Mouse (Mus musculus): ENCODE measurements around the gene Zfand2b. TPM values are rescaled to one million over a fixed set of nuclear protein-coding genes. Genes with fewer than 3 reads are reported as not detected.
A peak's percentile ranks its signal among the peaks of the same experiment; 100 is the strongest.

Zfand2b gene
- total RNA-seq (2021), result 10 to 100 TPM; 15.6 to 17.5 TPM
- long read RNA-seq, experiment 1, transcript Zfand2b-204 (10 exons, 1,206 nt), result major isoform, 13 of 29 reads
- long read RNA-seq, experiment 1, partial matches to known transcripts, result 2 of 29 reads
- long read RNA-seq, experiment 1, other reads (novel, unspliced or antisense), result 12 of 29 reads
- long read RNA-seq, experiment 2, transcript Zfand2b-204 (10 exons, 1,206 nt), result major isoform, 17 of 28 reads
- long read RNA-seq, experiment 2, partial matches to known transcripts, result 0 of 28 reads
- long read RNA-seq, experiment 2, other reads (novel, unspliced or antisense), result 8 of 28 reads

DNA sequence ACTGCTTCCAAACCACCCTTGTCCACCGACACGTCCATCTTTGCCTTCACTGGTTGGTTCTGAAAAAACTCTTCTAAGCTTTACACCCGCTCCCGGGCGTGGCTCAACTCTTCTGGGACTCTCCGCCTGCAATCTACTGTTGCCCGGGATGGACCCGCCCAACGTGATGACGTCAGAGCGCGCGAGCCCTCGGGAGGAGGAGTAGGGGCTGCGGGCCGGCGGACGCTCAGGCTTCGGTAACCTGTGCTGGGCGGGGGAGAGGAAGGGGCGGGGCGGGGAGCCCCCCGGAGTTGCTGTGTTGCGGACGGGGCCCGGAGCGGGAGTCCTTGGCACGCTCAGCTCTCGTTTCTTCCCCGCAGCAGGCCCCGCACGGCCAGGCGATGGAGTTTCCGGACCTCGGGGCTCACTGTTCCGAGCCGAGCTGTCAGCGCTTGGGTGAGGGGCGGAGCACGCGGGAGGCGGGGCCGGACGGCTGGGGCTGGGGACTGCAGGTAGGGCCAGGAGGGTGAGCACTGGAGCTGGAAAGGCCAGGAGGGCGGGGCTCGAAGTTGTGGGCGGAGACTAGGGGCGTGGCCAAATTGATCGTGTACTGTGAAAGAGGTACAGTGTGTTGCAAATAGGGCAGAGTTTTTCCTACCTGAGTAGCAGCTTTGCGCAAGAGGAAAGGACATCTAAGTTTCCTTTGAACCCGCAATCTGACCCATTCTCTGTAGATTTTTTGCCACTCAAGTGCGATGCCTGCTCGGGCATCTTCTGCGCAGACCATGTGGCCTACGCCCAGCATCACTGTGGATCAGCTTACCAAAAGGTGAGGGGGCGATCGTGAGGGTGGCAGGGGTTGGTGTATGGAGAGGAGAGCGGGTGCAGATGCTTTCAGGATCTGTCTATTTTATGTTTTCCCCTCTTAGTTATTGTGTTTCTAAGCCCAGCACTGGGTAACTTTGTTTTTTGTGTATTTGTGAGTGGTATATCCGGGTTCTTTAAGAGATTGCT is at the start of gene Zfand2b:
TSS of gene Zfand2b (plus strand) at position 175 of the 993 bp plus-strand sequence.
- DNase-seq (ENCODE audit: low spot score in 2 of 2), result peak; percentile 88 to 96

DNA sequence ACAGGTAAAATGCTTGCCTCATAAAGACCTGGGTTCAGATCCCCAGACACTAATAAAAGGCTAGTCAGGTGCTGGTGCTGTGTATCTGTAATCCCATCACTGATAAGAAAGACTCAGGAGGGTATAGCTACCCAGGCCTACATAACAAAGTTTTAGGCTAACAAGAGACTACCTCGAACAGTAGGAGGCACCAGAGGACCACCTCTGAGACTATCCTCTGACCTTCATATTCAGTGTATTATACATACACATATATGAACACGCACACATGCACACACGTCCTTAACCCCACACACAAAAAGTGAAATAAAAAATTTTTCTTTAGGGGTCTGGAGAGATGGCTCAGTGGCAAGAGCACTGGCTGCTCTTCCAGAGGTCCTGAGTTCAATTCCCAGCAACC is 46.2 kb upstream of the Zfand2b start:
- no peak for DNase-seq (ENCODE audit: low spot score in 2 of 2)

DNA sequence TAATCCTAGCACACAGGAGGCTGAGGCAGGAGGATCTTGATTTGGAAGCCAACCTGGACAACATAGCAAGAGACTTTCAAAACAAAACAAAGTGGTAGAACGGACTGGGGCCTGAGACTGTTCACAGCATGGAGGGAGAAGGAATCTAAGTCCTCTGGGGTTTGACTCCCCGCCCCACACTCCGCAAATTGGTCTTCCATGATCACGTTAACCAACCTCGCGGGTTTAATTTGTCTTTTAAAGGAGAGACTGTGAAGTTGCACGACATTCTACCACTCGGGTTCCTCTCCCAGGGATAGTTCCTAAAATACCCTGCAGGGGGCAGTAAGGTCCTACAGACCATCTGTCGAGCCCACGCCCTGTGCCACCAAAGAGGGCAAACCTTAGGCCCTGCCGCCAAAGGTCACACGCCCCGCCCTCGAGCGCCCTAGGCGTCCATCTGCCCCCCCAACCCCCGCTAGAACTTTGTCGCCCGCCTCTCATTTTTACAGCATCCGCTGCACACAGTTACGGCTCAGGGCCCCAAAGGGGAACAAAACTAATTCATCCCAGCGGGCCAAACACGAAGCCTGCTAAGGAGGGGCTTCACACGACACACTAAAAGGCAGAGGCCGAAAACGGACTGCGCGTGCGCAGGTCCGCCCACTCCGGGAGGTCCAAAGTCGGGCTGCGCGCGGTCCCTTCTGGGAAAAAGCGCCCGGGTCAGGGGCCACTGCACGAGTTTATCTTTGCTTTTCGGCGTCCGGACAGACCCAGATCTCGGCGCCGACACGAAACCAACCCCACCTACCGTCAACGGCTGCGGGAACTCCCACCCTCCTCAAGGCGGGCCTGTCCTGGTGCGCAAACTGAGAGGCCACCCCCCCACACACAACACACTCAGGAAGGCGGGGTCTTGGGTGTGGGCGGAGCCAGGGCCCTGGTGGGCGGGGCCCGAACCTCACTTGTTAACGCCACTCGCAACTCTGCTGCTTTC is 43.8 kb upstream of the Zfand2b start, which contains the start of gene Nhej1:
TSS of gene Nhej1 (minus strand) at position 855 of the 976 bp plus-strand sequence.
- peak; percentile 90 to 96 for DNase-seq (ENCODE audit: low spot score in 2 of 2)

DNA sequence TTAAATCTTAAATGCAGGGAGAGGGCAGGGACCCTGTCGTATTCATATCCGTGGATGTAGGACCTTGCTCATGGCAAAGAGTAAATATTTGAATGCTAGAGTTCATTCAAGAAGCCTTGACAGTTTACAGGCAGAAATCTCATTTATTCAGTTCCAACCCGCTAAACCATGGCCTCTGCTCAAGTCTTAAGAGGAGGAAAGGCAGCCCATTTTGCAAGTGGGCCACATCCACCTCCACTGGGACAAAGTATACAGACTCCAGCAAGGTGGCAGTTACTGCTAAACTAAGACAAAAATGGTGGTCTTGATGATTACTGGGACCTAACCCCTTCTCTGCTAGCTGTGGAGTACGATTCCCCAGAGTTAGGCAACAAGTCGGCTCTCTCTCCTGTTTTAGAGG is 43.0 kb upstream of the Zfand2b start:
- no peak for DNase-seq (ENCODE audit: low spot score in 2 of 2)

GRCm38 (mm10) chr1:75128641-75129040 is 39.8 kb upstream of the Zfand2b start:
- no peak for DNase-seq (ENCODE audit: low spot score in 2 of 2)

DNA sequence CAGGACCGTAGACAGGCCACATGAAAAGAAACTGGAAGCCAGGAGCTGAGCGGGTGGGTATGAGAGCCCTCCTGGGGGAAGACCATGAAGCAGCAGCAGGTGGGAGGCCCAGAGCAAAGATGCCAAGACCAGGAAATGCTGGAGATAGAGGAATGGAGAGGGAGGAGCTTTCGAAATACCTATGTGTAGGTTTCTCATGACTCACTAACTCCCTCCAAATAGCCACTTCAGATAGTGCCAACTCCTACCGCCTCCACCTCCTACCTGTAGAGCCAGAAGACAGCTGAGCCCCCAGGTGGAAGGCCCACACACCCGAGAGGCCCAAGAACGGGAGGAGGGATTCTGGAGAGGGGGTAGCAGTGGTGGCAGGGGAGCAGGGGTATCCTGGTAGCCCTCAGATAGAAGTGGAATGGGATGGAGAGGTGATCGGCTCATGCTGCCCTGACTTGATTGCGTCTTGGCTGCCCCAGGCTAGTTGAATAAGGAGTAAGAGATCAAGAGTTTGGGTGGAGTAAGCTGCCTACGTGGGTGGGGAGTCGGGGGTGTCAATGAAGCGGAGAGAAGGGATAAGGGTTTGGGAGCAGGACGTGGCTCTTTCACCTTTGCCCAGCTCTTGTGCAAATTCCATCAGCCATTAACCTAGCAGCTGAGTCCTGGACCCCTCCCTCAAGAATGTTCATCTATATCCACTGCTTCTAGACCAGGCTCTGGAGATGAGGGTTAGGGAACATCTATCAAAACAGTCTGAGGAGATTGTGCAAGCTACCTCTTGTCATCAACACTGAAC is 34.8 kb upstream of the Zfand2b start, which contains the start of gene Slc23a3:
TSS of gene Slc23a3 (minus strand) at position 470 of the 787 bp plus-strand sequence.
- no peak for DNase-seq (ENCODE audit: low spot score in 2 of 2)

- DNase-seq (ENCODE audit: low spot score in 2 of 2), result no peak
Measured at GRCm38 (mm10) chr1:75136293-75136692, 32.2 kb upstream of the Zfand2b start.

DNA sequence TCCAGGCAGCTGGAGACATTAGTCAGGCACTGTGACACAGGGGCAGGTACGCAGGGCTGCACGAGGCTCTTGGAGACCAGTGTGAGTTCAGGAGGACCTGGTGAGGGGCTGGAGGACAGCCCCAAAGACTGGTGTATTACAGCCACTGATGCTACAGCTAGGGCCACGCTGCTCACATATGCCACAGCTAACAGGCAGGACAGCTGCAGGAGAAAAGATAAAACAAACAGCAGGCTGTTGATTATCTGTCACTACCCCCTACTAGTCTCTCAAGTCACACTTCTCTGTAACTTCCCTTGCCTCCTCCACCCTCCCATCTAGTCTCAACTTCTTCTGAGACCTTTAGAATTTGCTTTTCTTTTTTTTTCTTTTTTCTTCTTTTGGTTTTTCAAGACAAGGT is 31.7 kb upstream of the Zfand2b start:
- DNase-seq (ENCODE audit: low spot score in 2 of 2), result no peak

DNA sequence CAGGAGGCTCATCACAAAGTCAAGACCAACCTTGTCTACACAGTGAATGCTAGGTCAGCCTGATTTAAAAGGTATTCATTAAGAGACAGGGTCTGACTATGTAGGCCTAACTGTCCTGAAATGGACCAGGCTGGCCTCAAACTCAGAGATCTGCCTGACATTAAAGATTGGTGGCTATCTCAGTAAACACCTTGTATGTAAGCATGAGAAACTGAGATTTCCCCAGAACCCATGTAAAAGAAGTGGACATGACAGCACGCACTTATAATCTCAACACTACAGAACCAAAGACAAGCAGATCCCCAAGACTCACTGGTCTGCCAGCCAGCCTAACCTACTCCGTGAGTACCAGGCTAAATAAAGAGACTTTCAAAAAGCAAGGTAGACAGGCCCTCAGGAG is 30.0 kb upstream of the Zfand2b start:
- DNase-seq (ENCODE audit: low spot score in 2 of 2), result no peak

DNA sequence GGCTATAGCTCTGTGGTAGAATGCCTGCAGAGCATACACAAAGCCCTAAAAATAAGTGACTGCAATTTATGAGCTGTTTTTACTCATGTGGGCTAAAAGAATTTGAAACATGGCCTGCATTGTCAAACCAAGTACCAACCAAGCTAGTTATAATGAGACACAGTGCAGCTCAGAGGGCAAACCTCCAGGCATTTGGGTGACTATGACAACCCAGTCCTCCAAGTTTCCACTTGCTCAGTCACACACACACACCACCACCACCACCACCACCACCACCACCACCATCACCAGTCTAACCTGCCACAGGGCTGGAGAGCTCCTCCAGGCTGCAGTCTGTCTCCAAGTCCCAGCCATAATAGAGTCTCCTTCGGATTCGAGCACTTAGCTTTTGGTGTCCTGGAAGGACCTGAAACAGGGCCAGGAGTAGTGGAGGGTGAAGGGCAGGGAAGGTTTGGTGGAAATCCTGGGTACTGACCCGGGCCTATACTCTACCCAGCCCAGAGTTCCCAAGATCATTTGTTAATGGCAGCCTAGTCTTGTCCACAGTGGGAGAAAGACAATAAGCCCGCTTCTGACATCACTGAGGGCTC is 27.8 kb upstream of the Zfand2b start:
- no peak for DNase-seq (ENCODE audit: low spot score in 2 of 2)

- DNase-seq (ENCODE audit: low spot score in 2 of 2), result peak; percentile 38 to 67
Measured at GRCm38 (mm10) chr1:75141486-75142190, 26.8 kb upstream of the Zfand2b start.

GRCm38 (mm10) chr1:75142301-75143261 is 25.9 kb upstream of the Zfand2b start, which contains the start of the genes Cnppd1 and Retreg2:
Gene Cnppd1, minus strand, starts transcription at chr1:75142711.
Gene Retreg2, plus strand, starts transcription at chr1:75142778.
- DNase-seq (ENCODE audit: low spot score in 2 of 2), result peak; percentile 93 to 97

DNA sequence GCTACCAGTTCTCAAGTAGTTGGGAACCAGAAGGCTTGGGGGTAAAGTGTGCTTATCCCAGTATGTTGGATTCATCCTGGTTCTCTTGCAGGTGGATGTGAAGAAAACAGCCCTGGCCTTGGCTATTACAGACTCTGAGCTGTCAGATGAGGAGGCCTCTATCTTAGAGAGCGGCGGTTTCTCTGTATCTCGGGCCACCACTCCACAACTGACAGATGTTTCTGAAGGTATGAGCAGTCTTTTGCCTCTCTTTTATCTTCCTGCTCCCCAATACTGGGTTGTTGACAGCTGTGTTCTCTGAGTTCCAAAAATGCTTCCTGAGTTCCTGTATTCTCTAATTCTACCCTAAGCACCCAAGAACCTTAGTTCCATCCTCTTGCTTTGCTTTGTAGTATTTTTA is 22.9 kb upstream of the Zfand2b start:
- no peak for DNase-seq (ENCODE audit: low spot score in 2 of 2)

GRCm38 (mm10) chr1:75147411-75148135 is 20.9 kb upstream of the Zfand2b start:
- no peak for DNase-seq (ENCODE audit: low spot score in 2 of 2)

- no peak for DNase-seq (ENCODE audit: low spot score in 2 of 2)
Measured at GRCm38 (mm10) chr1:75148727-75149126, 19.7 kb upstream of the Zfand2b start.

DNA sequence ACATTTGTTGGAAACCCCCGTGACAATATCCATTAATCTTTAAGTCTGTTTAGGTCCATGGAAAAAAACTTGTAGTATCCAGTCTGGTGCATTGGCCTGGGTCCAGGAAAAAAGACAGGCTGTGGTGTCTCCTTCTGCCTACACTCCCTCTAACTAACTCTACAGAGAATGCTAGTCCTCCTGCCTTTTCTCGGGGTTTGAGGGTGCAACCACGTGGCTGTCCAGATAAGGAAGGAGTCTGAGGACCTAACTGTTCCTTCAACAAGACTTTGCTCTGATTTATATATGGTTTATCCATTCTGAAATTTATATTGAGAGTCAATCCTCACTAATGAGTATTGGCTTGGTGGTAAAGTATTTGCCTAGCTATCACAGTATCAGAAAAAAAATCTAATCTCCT is 12.6 kb upstream of the Zfand2b start:
- DNase-seq (ENCODE audit: low spot score in 2 of 2), result no peak

DNA sequence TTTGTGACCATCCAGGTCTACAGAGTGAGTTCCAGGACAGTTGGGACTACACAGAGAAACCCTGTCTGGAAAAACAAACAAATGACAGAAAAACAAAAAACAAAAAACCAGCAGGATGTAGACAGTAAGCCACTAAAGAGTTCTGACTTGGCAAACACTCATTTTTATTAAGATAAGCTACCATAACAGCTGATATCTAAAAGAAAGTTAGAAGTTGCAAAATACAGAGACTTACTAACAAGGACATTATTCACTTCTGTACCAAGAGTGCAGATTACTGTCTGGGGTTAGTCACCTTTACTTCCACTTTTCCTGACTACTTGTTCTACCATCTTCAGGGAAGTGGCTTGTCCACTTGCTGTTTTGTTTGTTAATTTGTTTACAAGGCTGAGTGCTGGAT is 9.5 kb upstream of the Zfand2b start:
- no peak for DNase-seq (ENCODE audit: low spot score in 2 of 2)

Data from gastrocnemius, postnatal 4 days (tissue).